Mouse (Mus musculus) ES-Bruce4 (cell line): Measurements from ENCODE around the gene Uba2.

Source experiments
- CTCF ChIP-seq: IDR thresholded peaks from one replicate; pipeline ENCODE4 v1.8.1; 2011; ENCODE audit warnings: low read depth, low read length
- POLR2A ChIP-seq: IDR thresholded peaks from one replicate; pipeline ENCODE4 v1.8.1; 2011; ENCODE audit warnings: low read length; ENCODE audit not compliant: insufficient read depth

DNA sequence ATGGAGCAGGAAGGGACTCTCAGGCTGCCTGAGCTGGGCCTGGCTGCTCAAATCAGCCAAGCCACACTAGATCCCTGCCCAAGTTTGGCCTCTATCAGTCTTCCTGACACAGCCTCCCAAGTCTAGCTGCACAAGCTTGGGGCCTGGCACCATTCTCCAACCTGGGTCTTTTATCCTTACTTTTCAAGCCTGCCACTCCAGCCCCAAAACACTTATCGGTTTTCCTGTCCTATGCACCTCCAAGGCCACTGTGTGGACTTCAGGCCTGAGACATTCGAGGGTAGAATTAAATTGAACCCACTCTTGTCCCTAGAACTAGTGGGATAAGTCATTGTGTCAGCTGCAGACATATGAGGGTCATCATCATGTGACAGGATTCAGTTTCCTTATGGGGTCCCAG lies 69.4 kb downstream of the Uba2 start:
- TF ChIP-seq CTCF (no peak), POLR2A (no peak)
